Mouse (Mus musculus): Measurements from ENCODE around the gene Ptprh.

The Ptprh gene

GRCm38 (mm10) chr7:4603873-4604272 is at the start of gene Ptprh:
Gene Ptprh (minus strand): TSS chr7:4604041.
- DNase-seq, result no peak

- no peak for DNase-seq
Observed at GRCm38 (mm10) chr7:4653351-4653750, 49.5 kb upstream of the Ptprh start.

DNA sequence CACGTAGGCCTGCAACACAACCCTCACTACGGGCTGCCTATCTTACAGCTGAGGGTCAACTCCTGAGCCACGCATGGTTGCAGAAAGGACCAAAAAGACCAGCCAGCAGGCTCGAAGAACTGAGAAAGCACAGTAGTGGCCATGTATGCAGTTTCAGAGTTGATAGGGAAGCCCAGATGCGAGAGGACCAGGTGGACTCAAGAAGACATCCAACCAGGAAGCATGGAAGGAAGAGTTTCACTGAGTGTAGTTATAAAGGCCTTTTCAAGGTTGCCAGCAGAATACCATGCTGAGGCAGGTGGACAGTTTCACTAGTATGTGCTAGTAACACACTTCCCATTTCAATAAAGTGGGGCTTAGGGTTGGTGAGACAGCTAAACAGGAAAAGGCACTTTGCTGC is 48.9 kb upstream of the Ptprh start:
- DNase-seq, result no peak

GRCm38 (mm10) chr7:4651581-4651980 is 47.7 kb upstream of the Ptprh start:
- DNase-seq, result no peak

GRCm38 (mm10) chr7:4647992-4648391 is 44.2 kb upstream of the Ptprh start:
- no peak for DNase-seq

DNA sequence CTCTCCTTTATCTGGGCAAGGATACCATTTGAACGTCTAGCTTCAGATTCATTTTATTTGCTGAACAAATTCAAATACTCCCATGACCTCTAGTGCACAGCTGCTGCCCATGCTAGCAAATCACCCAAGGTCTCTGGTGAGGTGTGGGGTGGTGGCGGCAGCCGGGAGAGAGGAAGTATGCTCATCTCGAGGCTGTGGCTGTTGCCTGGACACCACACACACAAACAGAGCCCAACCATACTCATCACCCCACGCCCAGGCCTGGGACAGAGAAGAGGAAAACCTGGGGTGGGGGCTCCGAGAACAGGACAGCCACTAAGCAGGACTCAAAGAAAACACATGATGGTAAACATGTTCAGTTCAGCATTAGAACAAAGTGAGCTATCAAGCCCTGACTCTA is 43.5 kb upstream of the Ptprh start:
- no peak for DNase-seq

GRCm38 (mm10) chr7:4646806-4647205 is 43.0 kb upstream of the Ptprh start:
- no peak for DNase-seq

- DNase-seq, result no peak
Observed at GRCm38 (mm10) chr7:4643225-4643624, 39.4 kb upstream of the Ptprh start.

DNA sequence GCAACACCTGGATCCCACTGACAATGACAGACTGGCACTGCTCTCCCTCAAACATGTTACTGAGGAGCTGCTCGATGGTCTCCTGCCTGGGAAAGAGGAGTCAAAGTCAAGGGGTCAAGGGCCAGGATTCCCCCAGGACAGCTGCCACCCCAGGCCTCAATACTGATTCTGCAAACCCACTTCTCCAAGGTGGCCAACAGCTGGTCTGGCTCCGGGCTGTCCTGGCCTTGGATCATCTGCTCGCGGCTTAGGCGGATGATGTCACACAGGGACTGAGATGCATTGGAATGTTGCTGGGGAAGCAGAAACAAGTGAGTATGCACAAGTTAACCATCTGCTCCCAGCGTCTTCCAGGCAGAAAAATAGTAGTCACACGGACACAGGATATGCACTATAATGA is 38.1 kb upstream of the Ptprh start:
- no peak for DNase-seq

DNA sequence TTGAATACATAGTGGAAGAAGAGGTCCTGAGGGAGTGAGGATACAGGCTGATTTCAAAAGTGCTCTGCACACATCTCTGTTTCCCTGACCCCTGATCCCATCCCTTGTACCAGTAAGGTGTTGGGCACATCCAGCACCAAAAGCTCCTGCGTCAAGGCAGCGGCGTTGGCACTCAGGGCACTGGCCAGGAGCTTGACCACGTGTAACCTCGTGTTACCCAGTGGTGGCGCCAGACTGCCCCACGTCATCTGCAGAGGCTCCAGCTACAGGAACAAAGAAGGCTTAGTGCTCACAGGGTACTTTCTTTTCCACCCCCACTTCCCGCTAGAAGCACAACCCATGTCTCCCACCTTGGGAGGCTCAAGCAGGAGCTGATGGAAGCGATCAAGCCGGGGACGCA is 37.3 kb upstream of the Ptprh start:
- no peak for DNase-seq

- DNase-seq, result no peak
Observed at GRCm38 (mm10) chr7:4636179-4636578, 32.3 kb upstream of the Ptprh start.

DNA sequence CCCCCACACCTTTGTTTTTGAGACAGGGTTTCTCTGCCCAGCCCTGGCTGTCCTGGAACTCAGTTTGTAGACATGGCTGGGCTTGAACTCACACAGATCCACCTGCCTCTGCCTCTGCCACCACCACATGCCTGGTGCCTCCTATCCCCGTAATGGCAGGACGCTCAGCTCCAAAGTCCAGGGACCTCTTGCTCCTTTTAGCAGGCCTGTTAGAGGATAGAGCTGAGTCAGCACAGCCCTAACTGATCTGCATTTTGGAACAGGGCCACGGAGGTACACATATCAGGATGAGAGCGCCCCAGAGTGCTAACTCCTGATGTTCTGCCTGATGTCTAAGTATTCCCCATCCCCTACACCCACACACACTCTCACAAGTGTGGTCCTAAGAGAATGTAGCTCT is 27.2 kb upstream of the Ptprh start, which contains the start of gene Tmem86b:
TSS of gene Tmem86b (minus strand) at position 392 of the 400 bp plus-strand sequence.
- DNase-seq, result no peak

GRCm38 (mm10) chr7:4630198-4630597 is 26.4 kb upstream of the Ptprh start:
- no peak for DNase-seq

GRCm38 (mm10) chr7:4629586-4629985 is 25.7 kb upstream of the Ptprh start:
- DNase-seq, result peak; percentile 41 to 55

- DNase-seq, result no peak
Observed at GRCm38 (mm10) chr7:4625928-4626327, 22.1 kb upstream of the Ptprh start.

GRCm38 (mm10) chr7:4624343-4624742 is 20.5 kb upstream of the Ptprh start:
- peak in 1 of 2 experiments; percentile 30 for DNase-seq

- peak; percentile 69 to 75 for DNase-seq
Observed at GRCm38 (mm10) chr7:4623544-4624189, 19.8 kb upstream of the Ptprh start.

GRCm38 (mm10) chr7:4619979-4620378 is 16.1 kb upstream of the Ptprh start:
- DNase-seq, result no peak

DNA sequence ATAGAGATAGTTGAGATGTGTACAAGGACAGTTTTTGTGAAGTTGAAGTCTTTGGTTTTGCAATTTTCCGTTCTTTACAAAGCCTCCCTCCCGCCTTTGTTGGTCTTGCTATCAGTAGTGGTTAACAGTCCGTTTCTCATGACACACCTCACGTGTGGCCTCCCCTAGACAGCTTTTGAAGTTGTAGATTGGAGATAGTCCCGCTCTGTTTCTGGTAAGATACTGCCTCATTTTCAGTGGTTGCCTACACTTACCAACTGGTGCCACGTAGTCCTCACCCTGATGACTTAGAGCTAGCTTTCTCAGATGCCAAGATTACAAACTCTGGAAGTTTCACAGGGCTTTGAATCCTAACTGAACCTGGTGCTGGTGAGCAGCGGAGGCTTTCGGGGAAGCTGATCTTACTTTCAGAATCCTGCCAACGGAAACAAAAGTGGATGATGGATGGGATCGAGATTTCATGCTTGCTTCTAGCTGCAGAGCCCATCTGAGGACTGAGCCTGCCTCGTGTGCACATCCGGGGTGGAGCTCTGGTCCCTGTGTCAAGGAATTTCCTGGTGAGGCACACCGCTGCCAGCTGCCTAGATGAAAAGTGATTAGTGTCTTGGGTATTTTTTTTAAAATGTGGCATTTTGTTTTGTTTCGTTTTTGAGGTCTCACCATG is 10.0 kb upstream of the Ptprh start:
- DNase-seq, result no peak

DNA sequence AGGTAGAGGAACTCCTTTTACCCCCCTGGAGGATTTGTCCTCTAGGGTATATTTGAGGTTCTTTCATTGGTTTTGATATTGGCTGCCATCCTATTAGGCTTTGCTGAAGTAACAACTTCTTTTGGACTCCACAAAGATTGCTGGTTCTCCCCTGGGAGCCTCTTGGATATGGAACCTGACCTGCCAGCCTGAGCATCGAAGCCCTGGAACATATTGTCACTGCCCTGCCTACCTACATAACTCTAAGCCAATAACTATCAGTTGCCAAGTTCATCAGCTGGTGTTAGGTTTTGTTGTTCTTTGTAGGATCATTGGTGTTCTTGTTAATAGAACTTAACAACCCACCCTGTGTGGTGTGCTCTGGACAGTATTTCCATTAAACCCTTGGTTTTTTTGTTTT is 9.1 kb upstream of the Ptprh start:
- peak; percentile 49 to 50 for DNase-seq

DNA sequence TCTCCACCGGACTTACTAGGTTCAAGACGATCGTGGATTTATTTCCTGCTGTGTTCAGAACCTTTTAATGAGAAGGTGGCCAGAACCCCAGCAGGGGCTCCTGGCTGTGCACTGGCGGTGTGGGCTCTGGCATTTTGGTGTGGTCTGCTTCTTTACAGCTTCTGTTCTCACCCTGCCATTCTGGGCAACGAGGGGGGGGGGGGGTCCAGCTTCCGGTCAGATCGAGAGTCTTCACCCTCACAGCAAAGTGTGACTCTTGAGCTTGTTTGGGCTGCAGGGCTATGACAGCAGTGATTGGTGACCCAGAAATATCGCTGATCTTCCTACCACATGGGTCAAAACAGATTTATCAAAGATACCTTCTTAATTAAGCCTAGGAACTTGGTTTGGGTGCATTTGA is 8.5 kb upstream of the Ptprh start:
- DNase-seq, result no peak

- DNase-seq, result peak; percentile 80 to 86
Observed at GRCm38 (mm10) chr7:4611921-4612341, 8.1 kb upstream of the Ptprh start.

GRCm38 (mm10) chr7:4611511-4611910 is 7.7 kb upstream of the Ptprh start:
- DNase-seq, result peak; percentile 88 to 90

DNA sequence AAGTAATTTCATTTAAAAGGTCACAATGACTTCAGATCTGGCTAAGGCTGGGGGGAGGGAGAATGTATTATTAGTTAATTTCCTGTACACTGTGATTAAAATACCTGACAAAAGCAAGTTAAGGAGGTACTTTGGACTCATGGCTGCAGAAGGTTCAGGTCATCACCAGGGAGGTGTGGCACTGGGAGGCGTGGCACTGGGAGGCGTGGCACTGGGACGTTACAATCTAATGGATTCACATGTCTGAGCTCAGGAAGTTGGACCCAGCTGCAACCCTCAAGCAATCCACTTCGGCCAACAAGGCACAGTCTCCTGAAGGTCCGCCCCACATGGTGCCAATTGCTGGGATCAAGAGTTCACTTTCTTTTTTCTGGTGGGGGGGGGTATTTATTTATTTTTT is 4.2 kb upstream of the Ptprh start:
- no peak for DNase-seq

- no peak for DNase-seq
Observed at GRCm38 (mm10) chr7:4602969-4603368, 872 bp downstream of the Ptprh start.
